19 mouse cellular contexts compared by ENCODE assay signal in genomic region chr15:97469684-97470344, GRCm38 (mm10).
DNase-seq lines count a peak whose midpoint lies in the region; ATAC-seq and TF ChIP-seq lines count a peak whose summit lies in the region.
"Had no signal": no experiment of that assay in that cellular context is flagged by ENCODE, and none has a peak within 500 bp of the region (broad histone marks: within the 10 kb centered on the region; RNA-seq: fewer than 3 reads in every experiment).

No protein-coding gene starts in this region.

- no peak overlapping the region for H3K4me3 ChIP-seq in liver, adult 2 months (ENCODE audit: insufficient read depth, low read depth, low read length)
- no peak overlapping the region for H3K4me3 ChIP-seq in liver, embryonic 12.5 days
- H3K4me3 ChIP-seq: embryonic facial prominence, embryonic 13.5 days; forebrain, embryonic 12.5 days; gastrocnemius, adult 2 months; heart, embryonic 13.5 days; hindbrain, embryonic 12.5 days; kidney, embryonic 15.5 days; limb, embryonic 12.5 days; myocyte had no signal

- no peak overlapping the region for H3K9ac ChIP-seq in liver, adult 2 months (ENCODE audit: low read depth, low read length)
- H3K9ac ChIP-seq in liver, embryonic 12.5 days, result no peak overlapping the region
- H3K9ac ChIP-seq: embryonic facial prominence, embryonic 13.5 days; forebrain, embryonic 12.5 days; heart, embryonic 13.5 days; hindbrain, embryonic 12.5 days; kidney, embryonic 15.5 days; limb, embryonic 12.5 days had no signal

- H3K36me3 ChIP-seq in liver, adult 2 months (ENCODE audit: control insufficient read depth, insufficient read depth, low read length), result no peaks in the 10 kb centered on the region
- H3K36me3 ChIP-seq in liver, embryonic 12.5 days, result no peaks in the 10 kb centered on the region
- no peaks in the 10 kb centered on the region; the same call in 1 of the 2 replicates for H3K36me3 ChIP-seq in splenic B cell, adult 2 months (ENCODE audit: control insufficient read depth, insufficient read depth, low read length, poor library complexity, severe bottlenecking)
- H3K36me3 ChIP-seq: embryonic facial prominence, embryonic 13.5 days; forebrain, embryonic 12.5 days; heart, embryonic 13.5 days; hindbrain, embryonic 12.5 days; kidney, embryonic 15.5 days; limb, embryonic 12.5 days had no signal

- no peak for TF ChIP-seq POLR2A in liver, adult 2 months (IDR thresholded peaks at IDR 0.05; ENCODE audit: extremely low read depth, insufficient read depth, low read length)

- intact Hi-C loops in heart, postnatal 10 days (cut with DNase I), result no loop called here

- H3K9me3 ChIP-seq in liver, embryonic 12.5 days (replicated peaks), result no peaks in the 10 kb centered on the region
- H3K9me3 ChIP-seq: embryonic facial prominence, embryonic 13.5 days; forebrain, embryonic 12.5 days; heart, embryonic 13.5 days; hindbrain, embryonic 12.5 days; kidney, embryonic 15.5 days; limb, embryonic 12.5 days had no signal

- no peaks in the 10 kb centered on the region for H3K79me2 ChIP-seq in liver, adult 2 months (ENCODE audit: control insufficient read depth, insufficient read depth, low read length)

- peak; percentile 6 for DNase-seq in liver, adult 2 months (ENCODE audit: extremely low read depth, low read depth, low spot score)
- peak; percentile 67 to 71 for DNase-seq in CD8-positive naive resting alpha-beta T cell, adult 2 months (ENCODE audit: low read depth in 2 of 2, low spot score in 2 of 2)
- peak; percentile 86 for DNase-seq in splenic B cell, adult 2 months (ENCODE audit: low read depth, low spot score)
- no peak for DNase-seq in cerebellum, adult 11-12 months
- no peak for DNase-seq in layer of hippocampus, postnatal 10 days (ENCODE audit: low spot score in 2 of 2)
- DNase-seq in heart, postnatal 10 days, result no peak
- DNase-seq: adrenal gland, adult 2 months; cerebellum, postnatal 36 days; gastrocnemius, adult 2 months; lung, adult 18-20 months had no signal

- H3K4me2 ChIP-seq in liver, embryonic 12.5 days, result no peak overlapping the region
- H3K4me2 ChIP-seq: embryonic facial prominence, embryonic 13.5 days; forebrain, embryonic 12.5 days; heart, embryonic 13.5 days; hindbrain, embryonic 12.5 days; kidney, embryonic 15.5 days; limb, embryonic 12.5 days had no signal

- no peaks in the 10 kb centered on the region for H3K4me1 ChIP-seq in liver, adult 2 months (ENCODE audit: control insufficient read depth, insufficient read depth, low read length)
- H3K4me1 ChIP-seq in liver, embryonic 12.5 days, result no peaks in the 10 kb centered on the region; the same call in 1 of the 2 replicates
- H3K4me1 ChIP-seq: embryonic facial prominence, embryonic 13.5 days; forebrain, embryonic 12.5 days; heart, embryonic 13.5 days; hindbrain, embryonic 12.5 days had no signal

- WGBS in liver, adult 2 months, result 58% methylated on average over 19 of the region's 19 CpGs
- 62% methylated on average over 19 of the region's 19 CpGs for WGBS in liver, embryonic 12.5 days (ENCODE audit: insufficient replicate concordance)

- no peak for ATAC-seq in liver, embryonic 12.5 days
- peak; percentile 88 for ATAC-seq in megakaryocyte, adult 5-6 weeks (ENCODE audit: poor library complexity, severe bottlenecking)

- H3K27ac ChIP-seq in liver, adult 2 months (replicated peaks; ENCODE audit: insufficient read depth, low read depth, low read length), result no peak overlapping the region
- no peak overlapping the region for H3K27ac ChIP-seq in liver, embryonic 12.5 days
- H3K27ac ChIP-seq: embryonic facial prominence, embryonic 13.5 days; forebrain, embryonic 12.5 days; gastrocnemius, adult 2 months; heart, embryonic 13.5 days; hindbrain, embryonic 12.5 days; kidney, embryonic 15.5 days; limb, embryonic 12.5 days had no signal

- TF ChIP-seq CTCF in liver, adult 2 months (IDR thresholded peaks at IDR 0.05; ENCODE audit: low read depth, low read length), result no peak

- H3K27me3 ChIP-seq in liver, adult 2 months (ENCODE audit: control insufficient read depth, insufficient read depth, low read length), result no peaks in the 10 kb centered on the region
- no peaks in the 10 kb centered on the region for H3K27me3 ChIP-seq in liver, embryonic 12.5 days (replicated peaks)
- H3K27me3 ChIP-seq in splenic B cell, adult 2 months (ENCODE audit: control insufficient read depth, insufficient read depth, low read length, poor library complexity, severe bottlenecking), result no peaks in the 10 kb centered on the region
- H3K27me3 ChIP-seq: embryonic facial prominence, embryonic 13.5 days; forebrain, embryonic 12.5 days; heart, embryonic 13.5 days; hindbrain, embryonic 12.5 days; kidney, embryonic 15.5 days; limb, embryonic 12.5 days had no signal

Comparison
In these comparisons a context has a peak if more than half of its experiments do, and no peak if none do; other contexts are left out.
1. DNase-seq: peak in liver, adult 2 months (single experiment), CD8-positive naive resting alpha-beta T cell, adult 2 months (2 of 2) and splenic B cell, adult 2 months (single experiment); none in cerebellum, adult 11-12 months (single experiment), layer of hippocampus, postnatal 10 days (0 of 2) and heart, postnatal 10 days (0 of 2).